Mouse (Mus musculus) Patski (cell line): ENCODE measurements around the gene Mpig6b. TPM values are rescaled to one million over a fixed set of nuclear protein-coding genes. Genes with fewer than 3 reads are reported as not detected.

Experiments used
- ATAC-seq: fragments of 100-300 bp; one replicate; pipeline ENCODE4 v1.8.0; 2021
- CTCF ChIA-PET: fragments of 350-600 bp; sonication (Branson Sonifier 250); formaldehyde crosslinking; loops from one replicate; lab custom pipeline; 2022; ENCODE audit warnings: inconsistent platforms; lab: Charles Lee
- POLR2A ChIA-PET: fragments of 350-600 bp; sonication (Branson Sonifier 250); formaldehyde crosslinking; loops from one replicate; lab custom pipeline; 2022; ENCODE audit warnings: antibody characterized with exemption, inconsistent platforms; lab: Charles Lee
- DNase-seq: peaks from one replicate; pipeline ENCODE4 v3.0.0-alpha.2; 2011; ENCODE audit warnings: low read depth, low spot score
- H3K27me3 ChIP-seq: fragments of 371-371 bp; one replicate; pipeline ENCODE4 v1.5.1; 2021
- CTCF ChIP-seq: fragments of 100-300 bp; IDR thresholded peaks from one replicate; pipeline ENCODE4 v1.5.1; 2021
- in situ Hi-C: fragments of 300-500 bp; cut with MboI; formaldehyde crosslinking; loops from 3 replicates; pipeline ENCODE4 v1.11.1; 2018; ENCODE audit warnings: low pct_unique_long_range_greater_than_20kb, mixed read lengths
- polyA plus RNA-seq: library from polyadenylated mRNA; unstranded; gene quantifications from one replicate; pipeline ENCODE4 v1.2.3, GENCODE M21; 2021

Mpig6b gene
- polyA plus RNA-seq, 1 experiment from 2014 or later: not detected

DNA sequence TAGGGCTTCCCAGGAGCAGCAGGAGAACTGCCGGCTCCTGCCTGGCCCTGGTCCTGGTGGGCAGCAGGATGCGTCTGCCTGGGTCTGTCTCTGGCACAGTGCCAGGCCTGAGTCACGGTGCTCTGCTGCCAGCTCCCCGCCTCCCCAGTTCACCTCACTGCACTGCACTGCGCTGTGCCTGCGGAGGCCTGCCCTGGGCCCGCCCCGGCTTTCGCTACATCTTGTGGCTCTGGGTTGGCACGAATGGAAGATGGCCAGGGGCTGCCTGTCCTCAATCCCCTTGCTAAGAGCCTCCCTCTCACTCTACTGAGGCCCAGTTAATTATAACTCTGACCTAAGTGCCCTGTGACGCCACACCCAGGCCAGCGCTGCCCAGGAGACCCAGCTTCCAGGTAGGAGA, 49.6 kb downstream of the Mpig6b start, which contains the start of gene Vwa7:
TSS of gene Vwa7 (plus strand) at position 204 of the 400 bp plus-strand sequence.
- CTCF ChIA-PET: no interaction called here
- no peak for TF ChIP-seq CTCF
- POLR2A ChIA-PET: interaction anchor here (1.5 kb wide), 1 partner anchor 94 kb away, joined by 4 read pairs; no protein-coding TSS in a partner anchor
- H3K27me3 ChIP-seq: no peaks in the 10 kb centered on the region
- in situ Hi-C loops: loop anchor here (10.0 kb wide), 1 partner anchor 218 kb away; the partner anchor contains the start of genes Atp6v1g2 and Nfkbil1
- DNase-seq (no peak), ATAC-seq (no peak)

DNA sequence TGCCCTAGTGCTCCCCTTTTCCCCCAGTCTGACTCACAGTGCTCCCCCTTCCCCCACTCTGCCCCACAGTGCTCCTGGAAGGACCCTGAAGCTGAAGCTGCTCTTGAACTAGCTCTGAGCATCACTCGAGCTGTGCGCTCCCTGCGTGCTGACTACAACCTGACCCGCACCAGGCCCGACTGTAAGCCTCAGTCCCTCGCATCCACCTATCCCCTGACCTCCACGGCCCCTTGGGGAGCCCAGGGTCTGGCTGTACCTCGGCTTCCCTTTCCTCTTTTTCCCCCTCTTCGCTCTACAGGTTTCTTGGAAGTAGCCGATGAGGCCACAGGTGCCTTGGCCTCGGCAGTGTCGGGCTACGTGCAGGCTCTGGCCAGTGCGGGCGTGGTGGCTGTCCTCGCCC, 50.7 kb downstream of the Mpig6b start:
- no peak for TF ChIP-seq CTCF
- POLR2A ChIA-PET: no interaction called here
- no peak for DNase-seq
- CTCF ChIA-PET: no interaction called here
- in situ Hi-C loops: loop anchor here (10.0 kb wide), 1 partner anchor 220 kb away; the partner anchor contains the start of genes Atp6v1g2 and Nfkbil1
- no peaks in the 10 kb centered on the region for H3K27me3 ChIP-seq
- ATAC-seq: no peak

DNA sequence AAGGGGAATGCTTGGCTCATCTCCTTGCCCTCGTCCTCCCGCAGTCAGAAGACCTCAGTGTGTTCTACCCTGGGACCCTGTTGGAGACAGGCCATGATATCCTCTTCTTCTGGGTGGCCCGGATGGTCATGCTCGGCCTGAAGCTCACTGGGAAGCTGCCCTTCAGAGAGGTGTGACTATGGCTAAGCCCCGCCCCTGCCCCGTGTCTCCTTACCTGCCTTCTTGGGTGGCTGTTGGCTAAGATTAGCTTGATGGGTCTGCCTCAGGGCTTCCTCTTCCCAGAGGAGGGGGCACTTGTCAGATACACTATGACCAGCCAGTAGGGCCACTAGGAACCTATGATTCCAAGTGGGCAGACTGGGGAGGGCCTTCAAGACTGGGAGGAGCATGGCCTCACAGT, 52.8 kb downstream of the Mpig6b start:
- DNase-seq: no peak
- ChIA-PET CTCF (no interaction called here), POLR2A (interaction anchor here (1.9 kb wide), 1 partner anchor 12 kb away, joined by 6 read pairs; no protein-coding TSS in a partner anchor)
- TF ChIP-seq CTCF: no peak
- no peak for ATAC-seq
- no peaks in the 10 kb centered on the region for H3K27me3 ChIP-seq
- in situ Hi-C loops: loop anchor here (10.0 kb wide), 1 partner anchor 222 kb away; the partner anchor contains the start of genes Atp6v1g2 and Nfkbil1

Other genes with a start within 250 kb of the Mpig6b start
- 50.8 TPM for gene Stk19, start 229.2 kb downstream of the Mpig6b start, polyA plus RNA-seq
- 34.4 TPM for gene Dxo, start 229.2 kb downstream of the Mpig6b start, polyA plus RNA-seq
- gene Skiv2l, start 216.0 kb downstream of the Mpig6b start, polyA plus RNA-seq: 69.3 TPM
- gene Nelfe, start 215.8 kb downstream of the Mpig6b start, polyA plus RNA-seq: 73.2 TPM
- 3.1 TPM for gene Cfb, start 203.7 kb downstream of the Mpig6b start, polyA plus RNA-seq
- 33.5 TPM for gene Zbtb12, start 186.7 kb downstream of the Mpig6b start, polyA plus RNA-seq
- not detected for gene Gm20547, start 184.1 kb downstream of the Mpig6b start, polyA plus RNA-seq
- gene C2, start 167.9 kb downstream of the Mpig6b start, polyA plus RNA-seq: 0.65 TPM
- 200 TPM for gene Ehmt2, start 167.7 kb downstream of the Mpig6b start, polyA plus RNA-seq
- gene Slc44a4, start 151.7 kb downstream of the Mpig6b start, polyA plus RNA-seq: 0.37 TPM
- gene Neu1, start 134.9 kb downstream of the Mpig6b start, polyA plus RNA-seq: 75.4 TPM
- 47.3 TPM for gene Hspa1b, start 106.9 kb downstream of the Mpig6b start, polyA plus RNA-seq
- gene Gm20481, start 96.3 kb downstream of the Mpig6b start, polyA plus RNA-seq: 1.2 TPM
- 9.2 TPM for gene Hspa1a, start 94.0 kb downstream of the Mpig6b start, polyA plus RNA-seq
- 1.9 TPM for gene Hspa1l, start 93.5 kb downstream of the Mpig6b start, polyA plus RNA-seq
- gene Lsm2, start 84.3 kb downstream of the Mpig6b start, polyA plus RNA-seq: 64.4 TPM
- 123 TPM for gene Vars, start 65.2 kb downstream of the Mpig6b start, polyA plus RNA-seq
- gene Vwa7, start 49.6 kb downstream of the Mpig6b start, polyA plus RNA-seq: 1.2 TPM
- 0.64 TPM for gene Sapcd1, start 38.2 kb downstream of the Mpig6b start, polyA plus RNA-seq
- 2.9 TPM for gene Msh5, start 19.4 kb downstream of the Mpig6b start, polyA plus RNA-seq
- 671 TPM for gene Clic1, start 16.2 kb downstream of the Mpig6b start, polyA plus RNA-seq
- gene Ddah2, start 7.1 kb downstream of the Mpig6b start, polyA plus RNA-seq: 198 TPM
- gene Ly6g6c, start 796 bp downstream of the Mpig6b start, polyA plus RNA-seq: not detected
- gene Ly6g6e, start 10.7 kb upstream of the Mpig6b start, polyA plus RNA-seq: not detected
- 0.19 TPM for gene Ly6g6d, start 11.9 kb upstream of the Mpig6b start, polyA plus RNA-seq
- not detected for gene Ly6g6f, start 19.4 kb upstream of the Mpig6b start, polyA plus RNA-seq
- gene Abhd16a, start 23.1 kb upstream of the Mpig6b start, polyA plus RNA-seq: 77.3 TPM
- gene Ly6g5c, start 42.1 kb upstream of the Mpig6b start, polyA plus RNA-seq: not detected
- gene Ly6g5b, start 49.2 kb upstream of the Mpig6b start, polyA plus RNA-seq: 0.27 TPM
- 28.4 TPM for gene Gpank1, start 55.3 kb upstream of the Mpig6b start, polyA plus RNA-seq
- 254 TPM for gene Csnk2b, start 55.9 kb upstream of the Mpig6b start, polyA plus RNA-seq
- gene D17H6S53E, start 60.2 kb upstream of the Mpig6b start, polyA plus RNA-seq: 29.3 TPM
- gene Apom, start 65.9 kb upstream of the Mpig6b start, polyA plus RNA-seq: 0.15 TPM
- 283 TPM for gene Bag6, start 69.0 kb upstream of the Mpig6b start, polyA plus RNA-seq
- 300 TPM for gene Prrc2a, start 98.7 kb upstream of the Mpig6b start, polyA plus RNA-seq
- gene Aif1, start 109.9 kb upstream of the Mpig6b start, polyA plus RNA-seq: 0.14 TPM
- gene Lst1, start 122.3 kb upstream of the Mpig6b start, polyA plus RNA-seq: not detected
- gene Ltb, start 128.3 kb upstream of the Mpig6b start, polyA plus RNA-seq: not detected
- not detected for gene Tnf, start 135.8 kb upstream of the Mpig6b start, polyA plus RNA-seq
- gene Lta, start 139.2 kb upstream of the Mpig6b start, polyA plus RNA-seq: 0.14 TPM
- gene Gm16181, start 154.7 kb upstream of the Mpig6b start, polyA plus RNA-seq: 0.54 TPM
- gene Atp6v1g2, start 167.5 kb upstream of the Mpig6b start, polyA plus RNA-seq: 3.7 TPM
- gene Nfkbil1, start 169.6 kb upstream of the Mpig6b start, polyA plus RNA-seq: 32.8 TPM
- gene Ddx39b, start 175.6 kb upstream of the Mpig6b start, polyA plus RNA-seq: 321 TPM
- 112 TPM for gene H2-D1, start 196.5 kb upstream of the Mpig6b start, polyA plus RNA-seq